Mouse (Mus musculus): Measurements from ENCODE around the gene Kcnd3.

The Kcnd3 gene

GRCm38 (mm10) chr3:105451627-105452555, at the start of gene Kcnd3:
TSS of gene Kcnd3 (plus strand) at chr3:105452330.
- DNase-seq, result peak; percentile 42

GRCm38 (mm10) chr3:105402676-105403075, 49.5 kb upstream of the Kcnd3 start:
- DNase-seq, result no peak

GRCm38 (mm10) chr3:105403410-105404076, 48.6 kb upstream of the Kcnd3 start:
- DNase-seq, result no peak

- no peak for DNase-seq
These were observed 48.1 kb upstream of the Kcnd3 start for GRCm38 (mm10) chr3:105404077-105404446.

- DNase-seq, result no peak
These were observed 46.6 kb upstream of the Kcnd3 start for GRCm38 (mm10) chr3:105405516-105405915.

- no peak for DNase-seq
These were observed 46.1 kb upstream of the Kcnd3 start for GRCm38 (mm10) chr3:105406036-105406435.

- DNase-seq, result no peak
These were observed 43.9 kb upstream of the Kcnd3 start for GRCm38 (mm10) chr3:105408211-105408610.

GRCm38 (mm10) chr3:105410810-105411209, 41.3 kb upstream of the Kcnd3 start:
- DNase-seq, result no peak

- no peak for DNase-seq
These were observed 40.4 kb upstream of the Kcnd3 start for GRCm38 (mm10) chr3:105411776-105412175.

GRCm38 (mm10) chr3:105412229-105412628, 39.9 kb upstream of the Kcnd3 start:
- DNase-seq, result no peak

- no peak for DNase-seq
These were observed 39.4 kb upstream of the Kcnd3 start for GRCm38 (mm10) chr3:105412681-105413080.

- no peak for DNase-seq
These were observed 33.7 kb upstream of the Kcnd3 start for GRCm38 (mm10) chr3:105418441-105418840.

- DNase-seq, result no peak
These were observed 29.7 kb upstream of the Kcnd3 start for GRCm38 (mm10) chr3:105422391-105422790.

GRCm38 (mm10) chr3:105423427-105423826, 28.7 kb upstream of the Kcnd3 start:
- no peak for DNase-seq

GRCm38 (mm10) chr3:105428586-105428985, 23.5 kb upstream of the Kcnd3 start:
- no peak for DNase-seq

GRCm38 (mm10) chr3:105436383-105436782, 15.7 kb upstream of the Kcnd3 start:
- no peak for DNase-seq

GRCm38 (mm10) chr3:105436971-105437370, 15.2 kb upstream of the Kcnd3 start:
- no peak for DNase-seq

GRCm38 (mm10) chr3:105440873-105441495, 11.1 kb upstream of the Kcnd3 start:
- no peak for DNase-seq

GRCm38 (mm10) chr3:105450641-105451470, 1.3 kb upstream of the Kcnd3 start:
- DNase-seq, result peak; percentile 51

- peak; percentile 71 for DNase-seq
These were observed 555 bp downstream of the Kcnd3 start for GRCm38 (mm10) chr3:105452556-105453213.

- no peak for DNase-seq
These were observed 1.3 kb downstream of the Kcnd3 start for GRCm38 (mm10) chr3:105453214-105453950.

Data from right cerebral cortex, postnatal 25 days (tissue).